Mouse (Mus musculus): ENCODE measurements around the gene Fgd2. TPM values are rescaled to one million over a fixed set of nuclear protein-coding genes. Genes with fewer than 3 reads are reported as not detected.

Fgd2 gene
- polyA plus RNA-seq, 1 experiment = 23.7 TPM

DNA sequence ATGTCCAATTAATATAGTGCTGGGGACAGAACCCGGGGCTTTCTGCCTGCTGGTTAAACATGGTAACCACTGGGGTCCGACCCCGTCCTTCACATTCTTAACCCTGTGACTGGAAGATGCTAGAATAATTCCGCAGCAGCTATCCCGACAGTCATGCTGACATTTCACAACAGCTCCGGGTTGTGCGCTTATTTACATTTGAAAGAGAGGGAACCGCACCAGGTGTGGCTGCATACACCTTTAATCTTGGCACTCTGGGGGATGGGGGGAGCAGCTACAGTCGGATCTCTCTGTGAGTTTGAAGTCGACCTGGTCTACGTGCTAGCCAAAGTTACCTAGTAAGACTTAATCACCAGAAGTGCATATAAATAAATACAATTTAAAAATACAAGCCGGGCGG lies 44.8 kb downstream of the Fgd2 start:
- Histone ChIP-seq H3K4me1 (peaks cover 52% of the 10 kb centered on the region), H3K36me3 (replicated peaks; ENCODE audit: low read length) (no peaks in the 10 kb centered on the region), H3K27me3 (replicated peaks) (no peaks in the 10 kb centered on the region), H3K4me3 (replicated peaks) (no peak overlapping the region), H3K9me3 (no peaks in the 10 kb centered on the region)
- TF ChIP-seq GATA1 (IDR thresholded peaks at IDR 0.05; ENCODE audit: borderline replicate concordance, low read length) = no peak
- TF ChIP-seq FLI1 (IDR thresholded peaks at IDR 0.05; ENCODE audit: low read length) = no peak

DNA sequence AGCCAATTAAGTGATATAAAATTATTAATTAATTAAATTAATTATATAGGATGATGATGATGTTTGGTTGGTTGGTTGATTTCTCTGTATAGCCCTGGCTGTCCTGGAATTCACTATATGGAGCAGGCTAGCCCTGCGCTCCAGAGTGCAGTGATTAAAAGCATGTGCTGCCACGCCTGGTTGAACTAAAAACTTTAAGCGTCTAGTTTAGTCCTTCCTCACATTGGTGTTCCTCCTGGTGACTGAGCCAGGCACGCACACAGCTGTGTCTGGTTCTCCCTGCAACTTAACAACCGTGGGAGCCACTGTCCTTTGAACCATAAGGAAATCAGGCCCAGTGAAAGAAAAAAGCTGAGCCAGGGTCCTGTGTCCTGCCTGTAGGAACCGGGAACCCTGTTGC lies 45.4 kb downstream of the Fgd2 start:
- no peaks in the 10 kb centered on the region for H3K9me3 ChIP-seq
- peaks cover 46% of the 10 kb centered on the region for H3K4me1 ChIP-seq
- no peak overlapping the region for H3K4me3 ChIP-seq (replicated peaks)
- no peaks in the 10 kb centered on the region for H3K27me3 ChIP-seq (replicated peaks)
- H3K36me3 ChIP-seq (replicated peaks; ENCODE audit: low read length) = no peaks in the 10 kb centered on the region
- TF ChIP-seq GATA1 (IDR thresholded peaks at IDR 0.05; ENCODE audit: borderline replicate concordance, low read length) (no peak), FLI1 (IDR thresholded peaks at IDR 0.05; ENCODE audit: low read length) (no peak)

DNA sequence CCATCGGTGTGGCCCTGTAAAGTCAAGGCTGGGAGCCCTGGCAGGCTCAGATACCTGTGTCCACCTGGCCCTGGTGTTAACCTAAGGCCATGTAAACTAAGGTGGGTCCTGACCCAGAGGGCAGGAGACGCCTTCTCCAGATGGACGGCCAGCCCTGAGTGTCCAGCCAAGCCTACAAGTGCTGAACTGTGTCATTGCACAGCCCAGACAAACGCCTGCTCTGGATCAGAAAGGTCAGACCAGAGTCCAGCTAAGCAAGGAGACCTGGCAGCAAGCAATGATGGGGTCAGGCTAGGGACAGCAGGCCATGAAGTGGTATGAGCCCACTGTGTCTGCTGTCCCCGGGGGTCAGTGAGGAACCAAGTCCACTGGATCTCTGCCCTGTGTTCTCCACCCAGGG lies 46.7 kb downstream of the Fgd2 start:
- Histone ChIP-seq H3K27me3 (replicated peaks) (no peaks in the 10 kb centered on the region), H3K36me3 (replicated peaks; ENCODE audit: low read length) (no peaks in the 10 kb centered on the region), H3K4me3 (replicated peaks) (no peak overlapping the region), H3K9me3 (no peaks in the 10 kb centered on the region), H3K4me1 (peaks cover 42% of the 10 kb centered on the region)
- TF ChIP-seq FLI1 (IDR thresholded peaks at IDR 0.05; ENCODE audit: low read length) (no peak), GATA1 (IDR thresholded peaks at IDR 0.05; ENCODE audit: borderline replicate concordance, low read length) (no peak)

DNA sequence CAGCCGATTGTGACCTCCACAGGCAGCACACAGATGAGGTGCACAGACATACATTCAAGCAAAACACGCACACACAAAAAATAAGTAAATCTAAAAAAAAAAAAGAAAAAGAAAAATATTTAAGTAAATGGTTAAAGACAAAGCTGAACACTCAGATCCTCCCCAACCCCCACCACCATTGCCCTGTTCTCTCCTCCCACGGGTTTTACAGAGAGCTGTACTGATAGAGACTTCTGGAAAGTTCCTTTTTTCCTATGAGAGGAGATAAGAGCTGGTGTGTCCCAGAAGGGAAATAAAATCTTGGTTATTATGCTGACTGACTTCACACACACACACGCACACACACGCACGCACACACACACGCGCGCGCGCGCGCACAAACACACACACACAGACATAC lies 47.6 kb downstream of the Fgd2 start:
- H3K4me1 ChIP-seq = peaks cover 43% of the 10 kb centered on the region
- H3K36me3 ChIP-seq (replicated peaks; ENCODE audit: low read length) = no peaks in the 10 kb centered on the region
- no peak overlapping the region for H3K4me3 ChIP-seq (replicated peaks)
- H3K27me3 ChIP-seq (replicated peaks) = no peaks in the 10 kb centered on the region
- H3K9me3 ChIP-seq = no peaks in the 10 kb centered on the region
- no peak for TF ChIP-seq FLI1 (IDR thresholded peaks at IDR 0.05; ENCODE audit: low read length)
- no peak for TF ChIP-seq GATA1 (IDR thresholded peaks at IDR 0.05; ENCODE audit: borderline replicate concordance, low read length)

DNA sequence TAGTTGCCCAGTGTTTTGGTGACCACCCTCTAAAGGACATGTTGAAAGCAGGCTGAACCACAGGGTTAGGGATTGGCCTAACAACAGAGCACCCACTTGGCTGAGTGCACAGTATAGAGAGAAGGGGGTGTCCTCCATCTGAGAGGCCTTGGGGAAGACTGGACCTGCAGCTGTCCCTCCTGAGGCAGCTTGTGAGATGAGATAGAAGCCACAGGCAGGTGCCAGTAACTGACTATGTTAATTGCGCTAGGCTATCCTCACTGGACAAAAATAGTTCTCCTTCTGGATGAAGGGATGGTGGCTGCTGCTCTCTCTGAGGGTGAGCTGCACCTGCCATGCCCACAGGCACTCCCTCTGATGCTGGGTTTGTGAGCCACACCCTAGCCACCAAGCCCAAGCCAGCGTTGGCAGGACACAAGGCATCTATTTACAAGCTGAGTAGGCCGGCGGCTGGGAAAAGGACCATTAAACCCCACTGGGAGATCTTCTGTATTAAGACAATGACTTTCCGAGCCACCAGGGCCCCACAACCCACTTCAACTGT lies 49.2 kb downstream of the Fgd2 start:
- no peaks in the 10 kb centered on the region for H3K27me3 ChIP-seq (replicated peaks)
- H3K4me3 ChIP-seq (replicated peaks) = no peak overlapping the region
- H3K4me1 ChIP-seq = peaks cover 46% of the 10 kb centered on the region
- H3K9me3 ChIP-seq = no peaks in the 10 kb centered on the region
- no peaks in the 10 kb centered on the region for H3K36me3 ChIP-seq (replicated peaks; ENCODE audit: low read length)
- no peak for TF ChIP-seq GATA1 (IDR thresholded peaks at IDR 0.05; ENCODE audit: borderline replicate concordance, low read length)
- no peak for TF ChIP-seq FLI1 (IDR thresholded peaks at IDR 0.05; ENCODE audit: low read length)

DNA sequence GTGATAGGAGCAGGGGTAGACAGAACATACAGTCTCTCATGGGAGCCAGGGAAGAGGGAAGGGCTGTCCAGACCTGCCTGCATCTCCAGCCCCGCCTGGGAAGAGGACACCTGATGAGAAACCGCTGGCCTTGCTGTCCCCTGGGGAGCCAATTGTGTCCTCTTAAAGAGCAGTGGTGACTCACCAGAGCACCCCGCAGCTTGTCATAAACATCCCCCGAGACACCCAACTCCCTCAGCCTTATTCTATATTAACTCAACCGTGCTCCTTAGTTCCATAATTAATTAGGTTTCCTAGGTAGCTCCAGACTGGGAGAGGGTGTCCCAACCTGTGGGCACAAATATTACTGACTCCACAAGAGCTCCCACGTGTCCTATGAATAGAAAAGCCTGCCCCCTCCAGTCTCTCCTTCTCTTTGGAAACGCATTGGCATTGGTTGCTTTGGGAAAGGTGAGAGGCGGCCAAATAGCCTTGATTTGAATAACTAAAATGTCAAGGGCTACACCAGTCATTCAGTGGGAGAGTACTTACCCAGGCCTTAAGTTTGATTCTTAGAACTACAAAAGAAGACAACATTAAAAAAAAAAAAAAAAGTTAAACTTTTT lies 51.2 kb downstream of the Fgd2 start:
- TF ChIP-seq GATA1 (IDR thresholded peaks at IDR 0.05; ENCODE audit: borderline replicate concordance, low read length) (no peak), FLI1 (IDR thresholded peaks at IDR 0.05; ENCODE audit: low read length) (no peak)
- no peaks in the 10 kb centered on the region for H3K36me3 ChIP-seq (replicated peaks; ENCODE audit: low read length)
- H3K27me3 ChIP-seq (replicated peaks) = peaks cover 5% of the 10 kb centered on the region
- H3K4me1 ChIP-seq = peaks cover 58% of the 10 kb centered on the region
- H3K4me3 ChIP-seq (replicated peaks) = no peak overlapping the region
- no peaks in the 10 kb centered on the region for H3K9me3 ChIP-seq

DNA sequence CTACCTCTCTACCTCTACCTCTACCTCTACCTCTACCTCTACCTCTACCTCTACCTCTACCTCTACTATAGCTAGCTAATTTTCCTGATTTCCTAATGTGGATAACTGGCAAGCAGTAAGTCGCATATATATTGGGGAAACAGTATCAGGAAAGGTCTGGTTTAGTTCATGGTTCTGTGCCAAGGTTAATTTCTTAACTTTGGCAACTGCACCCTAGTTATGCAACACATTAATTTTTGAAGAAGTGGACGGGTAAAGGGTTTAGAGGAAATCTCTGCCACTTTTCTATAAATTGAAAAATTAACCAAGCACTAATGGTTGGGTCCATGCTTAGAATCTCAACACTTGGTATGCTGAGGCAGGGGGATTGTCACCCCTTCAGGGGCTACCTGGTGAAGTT lies 53.9 kb downstream of the Fgd2 start:
- H3K4me1 ChIP-seq = peaks cover 54% of the 10 kb centered on the region

DNA sequence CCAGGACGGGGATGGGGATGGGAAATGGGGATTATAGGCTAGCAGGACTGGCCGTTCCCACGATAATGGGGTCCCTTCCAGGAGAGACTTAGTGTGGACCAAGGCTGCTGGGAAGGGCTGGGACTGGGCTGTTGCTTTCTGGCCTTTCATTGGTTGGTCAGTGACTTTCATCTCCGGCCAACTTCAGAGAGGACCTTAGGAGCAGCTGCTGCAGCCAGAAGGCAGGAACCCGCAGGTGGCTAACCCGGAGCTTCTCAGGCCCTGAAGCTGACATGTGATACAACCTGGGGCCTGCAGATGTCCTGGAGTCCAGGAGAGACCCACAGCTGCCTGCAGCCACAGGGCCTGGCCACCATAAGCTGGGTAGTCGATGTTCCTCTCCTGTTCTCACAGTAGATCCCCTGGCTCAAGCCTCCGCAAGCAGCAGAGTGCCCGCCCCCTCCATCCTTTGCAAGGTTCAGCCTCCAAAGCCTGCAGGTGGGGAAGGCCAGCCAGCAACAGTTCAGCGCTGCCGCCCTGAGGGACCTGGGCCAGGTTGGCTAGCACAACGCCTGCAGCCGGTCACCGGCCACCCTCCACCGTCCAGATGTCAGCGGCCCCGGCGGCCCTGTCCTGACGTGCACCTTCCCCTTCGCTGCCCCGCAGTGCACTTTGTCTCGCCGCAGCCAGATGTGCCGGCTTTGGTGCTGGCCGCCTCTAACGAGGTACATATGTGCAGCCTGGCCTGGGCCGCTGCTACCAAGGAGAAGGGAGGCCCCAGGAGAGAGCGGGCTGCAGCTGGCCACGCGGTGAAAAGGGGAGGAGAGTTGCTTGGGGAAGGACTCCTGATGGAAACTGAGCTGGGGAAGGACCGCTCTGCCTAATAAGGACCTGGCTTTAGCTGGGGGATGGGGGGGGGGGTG lies 55.3 kb downstream of the Fgd2 start:
- no peaks in the 10 kb centered on the region for H3K36me3 ChIP-seq (replicated peaks; ENCODE audit: low read length)
- H3K27me3 ChIP-seq (replicated peaks) = peaks cover 5% of the 10 kb centered on the region
- no peak overlapping the region for H3K4me3 ChIP-seq (replicated peaks)
- H3K9me3 ChIP-seq = no peaks in the 10 kb centered on the region
- TF ChIP-seq GATA1 (IDR thresholded peaks at IDR 0.05; ENCODE audit: borderline replicate concordance, low read length) (no peak), FLI1 (IDR thresholded peaks at IDR 0.05; ENCODE audit: low read length) (no peak)
- peaks cover 63% of the 10 kb centered on the region for H3K4me1 ChIP-seq

More for the DNA sequence above, 53.9 kb downstream of the Fgd2 start:
- Histone ChIP-seq H3K4me3 (replicated peaks) (no peak overlapping the region), H3K9me3 (no peaks in the 10 kb centered on the region), H3K36me3 (replicated peaks; ENCODE audit: low read length) (no peaks in the 10 kb centered on the region), H3K27me3 (replicated peaks) (peaks cover 5% of the 10 kb centered on the region)
- TF ChIP-seq FLI1 (IDR thresholded peaks at IDR 0.05; ENCODE audit: low read length) (no peak), GATA1 (IDR thresholded peaks at IDR 0.05; ENCODE audit: borderline replicate concordance, low read length) (no peak)

DNA sequence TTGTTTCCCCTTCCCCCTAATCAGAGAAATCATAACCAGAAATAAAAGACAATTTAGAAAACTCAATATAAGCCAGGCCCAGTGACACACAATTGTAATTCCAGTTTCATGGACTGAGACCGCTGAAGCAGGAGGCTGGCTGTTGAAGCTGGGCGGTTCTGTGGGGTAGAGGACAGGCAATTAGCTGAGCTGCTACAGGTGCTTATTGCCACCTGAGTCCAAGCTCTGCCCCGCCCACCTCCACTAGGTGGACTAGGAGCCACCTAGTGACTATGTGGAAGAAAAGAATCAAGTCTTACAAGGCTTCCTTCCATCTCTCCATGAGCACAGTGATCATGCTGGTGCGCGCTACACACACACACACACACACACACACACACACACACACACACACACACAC lies 56.0 kb downstream of the Fgd2 start:
- Histone ChIP-seq H3K9me3 (no peaks in the 10 kb centered on the region), H3K4me1 (peaks cover 61% of the 10 kb centered on the region), H3K36me3 (replicated peaks; ENCODE audit: low read length) (no peaks in the 10 kb centered on the region), H3K4me3 (replicated peaks) (no peak overlapping the region), H3K27me3 (replicated peaks) (peaks cover 5% of the 10 kb centered on the region)
- TF ChIP-seq GATA1 (IDR thresholded peaks at IDR 0.05; ENCODE audit: borderline replicate concordance, low read length) = no peak
- no peak for TF ChIP-seq FLI1 (IDR thresholded peaks at IDR 0.05; ENCODE audit: low read length)
